Mouse (Mus musculus) lung, adult 2 months (tissue): ENCODE data around the gene Pde4dip. TPM values are rescaled to one million over a fixed set of nuclear protein-coding genes. Genes with fewer than 3 reads are reported as not detected.

Experiments
- DNase-seq: peaks from one replicate; pipeline ENCODE4 v3.0.0; 2022
- H3K4me1 ChIP-seq: fragments of 200-500 bp; 2 replicates; pipeline ENCODE4 v1.6.1; 2011; ENCODE audit warnings: low read length; ENCODE audit not compliant: control insufficient read depth, insufficient read depth
- H3K4me3 ChIP-seq: fragments of 200-500 bp; replicated peaks from 2 replicates; pipeline ENCODE3; 2011; ENCODE audit warnings: low read depth, mild to moderate bottlenecking, control low read depth, low read length; ENCODE audit errors: extremely low read depth
- CTCF ChIP-seq: fragments of 200-500 bp; IDR thresholded peaks from 2 replicates; pipeline ENCODE4 v1.5.1; 2011; ENCODE audit warnings: mild to moderate bottlenecking, low read length, control low read depth; ENCODE audit not compliant: insufficient read depth
- POLR2A ChIP-seq: fragments of 200-500 bp; IDR thresholded peaks from 2 replicates; pipeline ENCODE4 v1.6.1; 2011; ENCODE audit warnings: low read depth, mild to moderate bottlenecking, control low read depth, low read length, borderline replicate concordance; ENCODE audit errors: extremely low read depth
- WGBS: fragments of 180-500 bp; shearing (Covaris S2); methylation state at CpG from one replicate; pipeline ENCODE4 v1.1.7; 2018; 5-methylcytosine and 5-hydroxymethylcytosine counted together
- polyA plus RNA-seq: library from polyadenylated mRNA; depleted of rRNA; stranded (reverse); fragments of >200 nt; gene quantifications from 2 replicates; pipeline ENCODE4 v1.2.3, GENCODE M21; 2012

Pde4dip gene
- polyA plus RNA-seq, 1 experiment: 68.2 TPM

DNA sequence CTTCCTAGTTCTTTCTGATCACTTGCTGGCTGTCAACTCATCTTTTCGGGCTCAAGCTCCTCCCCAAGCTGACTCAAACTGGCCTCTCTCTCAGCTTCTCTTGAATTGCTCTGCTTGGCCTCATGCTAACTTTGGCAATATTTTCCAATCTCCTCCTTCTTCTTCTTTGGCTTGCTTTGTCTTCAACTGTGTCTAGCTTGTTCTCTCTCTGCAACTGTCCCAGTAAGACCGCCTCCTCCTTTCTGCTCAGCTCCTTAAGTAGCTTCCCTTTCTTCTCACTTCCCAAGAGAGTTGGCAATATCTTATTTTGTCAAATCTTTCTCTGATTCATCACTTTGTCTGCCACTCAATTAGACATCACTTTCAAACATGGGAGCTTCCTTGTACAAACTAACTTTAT is 36.7 kb downstream of the Pde4dip start:
- Histone ChIP-seq H3K4me1 (no peaks in the 10 kb centered on the region), H3K4me3 (no peak overlapping the region)
- 79% methylated on average over 2 of the region's 2 CpGs for WGBS
- DNase-seq: no peak
- no peak for TF ChIP-seq POLR2A
- TF ChIP-seq CTCF: no peak

DNA sequence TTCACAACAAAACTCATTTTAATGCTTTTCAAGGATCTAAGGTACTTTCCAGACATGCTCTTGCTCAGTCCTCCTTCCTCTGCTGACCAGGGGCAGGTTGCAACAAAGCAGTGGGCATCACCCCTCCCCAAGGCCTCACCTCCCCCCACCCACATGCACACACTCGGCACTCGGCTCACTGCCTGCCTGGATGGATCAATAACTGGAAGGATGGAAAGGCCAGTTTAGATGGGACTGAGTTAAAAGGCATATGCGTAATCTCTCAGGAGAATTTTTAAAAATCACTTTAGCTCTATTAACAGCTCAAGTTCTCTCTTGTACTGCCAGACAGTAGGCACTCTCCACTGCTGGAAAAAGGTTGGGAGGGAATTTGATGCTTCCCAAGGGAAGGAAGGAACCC is 40.9 kb downstream of the Pde4dip start:
- no peak for DNase-seq
- no peaks in the 10 kb centered on the region for H3K4me1 ChIP-seq
- 85% methylated on average over 3 of the region's 3 CpGs for WGBS
- H3K4me3 ChIP-seq: no peak overlapping the region
- TF ChIP-seq CTCF (no peak), POLR2A (no peak)

DNA sequence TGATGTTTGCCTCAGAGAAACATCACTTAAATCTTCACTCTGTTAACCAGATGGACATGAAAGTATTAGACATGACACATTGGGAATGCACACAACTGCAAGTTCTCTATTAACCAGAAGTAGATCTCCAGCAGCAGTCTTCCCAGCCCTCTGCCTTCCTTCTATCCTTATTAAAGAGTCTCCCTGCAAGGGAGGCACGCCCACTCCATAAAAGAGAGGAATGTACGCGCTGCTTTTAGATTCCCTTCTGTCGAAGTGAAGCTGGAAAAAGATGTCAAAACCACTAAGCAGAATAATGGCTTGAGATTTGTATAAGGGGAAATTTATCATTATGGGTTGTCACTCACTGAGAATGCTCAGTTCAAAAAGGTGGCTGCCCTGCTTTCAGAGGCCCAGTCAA is 42.1 kb downstream of the Pde4dip start:
- no peak overlapping the region for H3K4me3 ChIP-seq
- DNase-seq: no peak
- no peak for TF ChIP-seq CTCF
- TF ChIP-seq POLR2A: no peak
- no peaks in the 10 kb centered on the region for H3K4me1 ChIP-seq
- 78% methylated on average over 4 of the region's 4 CpGs for WGBS

DNA sequence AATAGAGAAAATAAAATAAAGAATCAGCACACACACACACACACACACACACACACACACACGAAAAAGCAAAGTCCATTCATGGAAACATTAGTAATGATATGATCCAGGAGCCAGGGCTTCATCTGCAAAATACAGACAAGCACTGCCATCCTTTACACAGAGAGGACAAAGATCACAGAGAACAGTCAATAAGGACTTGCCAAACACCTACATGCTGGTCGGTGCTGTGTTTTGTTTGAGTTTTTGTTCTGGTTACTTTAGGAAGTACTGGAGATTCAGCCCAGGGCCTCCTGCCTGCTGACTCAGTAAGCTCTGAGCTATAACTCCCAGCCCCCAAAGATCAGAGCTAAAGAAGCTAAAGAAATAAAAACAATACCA is 43.7 kb downstream of the Pde4dip start:
- Histone ChIP-seq H3K4me1 (no peaks in the 10 kb centered on the region), H3K4me3 (no peak overlapping the region)
- 53% methylated on average over 2 of the region's 2 CpGs for WGBS
- no peak for DNase-seq
- TF ChIP-seq CTCF: no peak
- no peak for TF ChIP-seq POLR2A

DNA sequence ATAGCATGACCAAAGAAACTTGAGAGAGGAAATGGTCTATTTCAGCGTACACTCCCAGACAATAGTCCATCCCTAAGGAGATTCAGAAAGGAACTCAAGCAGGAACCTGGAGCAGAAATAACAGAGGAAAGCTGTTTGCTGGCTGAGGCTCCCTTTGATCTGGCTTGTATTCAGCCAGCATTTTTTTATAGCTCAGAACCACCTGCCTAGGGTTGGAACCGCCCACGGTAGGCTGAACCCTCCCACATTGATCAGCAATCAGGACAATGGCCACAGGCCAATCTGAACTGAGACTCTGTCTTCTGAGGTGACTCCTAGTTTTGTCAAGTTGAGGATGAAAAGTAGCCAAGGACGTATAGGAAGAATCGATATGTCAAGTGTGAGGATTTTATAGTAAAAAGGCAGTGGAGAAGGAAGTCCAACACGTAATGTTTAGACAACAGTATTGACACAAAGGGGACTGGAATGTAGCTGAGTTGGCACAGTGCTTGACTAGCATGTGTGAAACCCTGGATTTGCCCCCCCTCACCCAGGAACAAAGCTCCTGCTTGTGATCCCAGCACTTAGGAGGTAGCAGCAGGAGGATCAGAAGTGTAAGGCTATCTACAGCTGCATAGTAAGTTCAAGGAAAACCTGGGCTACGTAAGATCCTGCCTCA is 44.2 kb downstream of the Pde4dip start:
- Histone ChIP-seq H3K4me3 (no peak overlapping the region), H3K4me1 (no peaks in the 10 kb centered on the region)
- TF ChIP-seq CTCF (no peak), POLR2A (no peak)
- 58% methylated on average over 7 of the region's 7 CpGs for WGBS
- no peak for DNase-seq

DNA sequence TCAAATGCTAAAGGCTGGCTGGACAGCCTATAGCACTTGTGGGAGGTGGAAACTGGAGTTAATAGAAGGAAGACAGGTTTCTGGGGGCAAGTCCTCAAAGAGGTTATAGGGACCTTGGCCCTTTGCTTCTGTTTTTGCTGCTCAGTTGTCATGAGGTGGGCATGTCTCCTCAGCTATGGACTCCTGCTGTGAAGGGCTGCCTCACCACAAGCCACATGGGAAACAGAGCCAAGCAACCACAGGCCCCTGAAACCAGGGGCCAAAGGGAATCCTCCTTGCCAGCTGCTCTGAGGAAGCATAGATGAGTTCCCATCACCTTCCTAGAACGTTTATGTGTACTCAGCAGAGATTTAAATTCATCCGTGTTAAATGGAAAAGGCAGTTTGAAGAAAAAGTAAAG is 45.9 kb downstream of the Pde4dip start:
- 49% methylated on average over 2 of the region's 2 CpGs for WGBS
- TF ChIP-seq POLR2A (no peak), CTCF (no peak)
- no peak for DNase-seq
- no peaks in the 10 kb centered on the region for H3K4me1 ChIP-seq
- H3K4me3 ChIP-seq: no peak overlapping the region

DNA sequence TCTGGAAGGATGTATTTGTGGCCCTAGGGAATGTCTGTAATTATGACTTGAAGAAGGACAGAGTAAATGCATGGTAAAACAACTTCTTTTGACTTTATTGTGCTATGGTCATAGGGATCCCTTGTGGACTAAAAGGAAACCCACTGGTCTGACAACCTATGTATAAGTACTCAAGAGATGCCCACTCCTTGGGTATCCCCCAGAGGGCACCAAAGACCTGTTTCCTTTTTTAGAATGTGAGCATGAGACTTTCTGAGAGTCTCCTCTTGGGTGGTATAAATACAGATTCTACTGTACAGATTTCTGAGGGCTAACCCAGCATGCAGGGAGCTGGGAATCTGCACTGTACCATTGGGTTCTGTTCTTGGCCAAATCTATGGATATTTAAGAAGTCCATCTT is 48.1 kb downstream of the Pde4dip start:
- no peak for DNase-seq
- Histone ChIP-seq H3K4me1 (no peaks in the 10 kb centered on the region), H3K4me3 (no peak overlapping the region)
- TF ChIP-seq POLR2A (no peak), CTCF (no peak)

DNA sequence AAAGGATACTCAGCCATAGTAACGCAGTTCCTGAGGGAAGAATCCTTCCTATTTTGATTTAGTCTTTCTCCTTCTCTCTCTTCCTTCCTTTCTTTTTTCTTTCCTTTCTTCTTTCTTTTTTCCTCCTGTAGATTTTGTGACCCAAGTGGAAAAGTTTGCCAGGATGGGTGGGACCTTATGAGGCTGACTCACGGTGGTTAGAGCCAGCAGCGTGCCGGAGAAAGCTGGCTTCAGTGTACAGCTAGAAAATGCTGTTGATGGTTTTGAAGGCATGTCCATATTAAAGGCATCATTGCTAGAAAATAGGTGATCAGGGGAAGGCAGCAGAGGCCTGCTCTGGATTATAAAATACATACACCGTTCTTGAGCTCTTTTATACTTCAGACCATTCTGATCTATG is 52.6 kb downstream of the Pde4dip start:
- no peaks in the 10 kb centered on the region for H3K4me1 ChIP-seq
- 77% methylated on average over 5 of the region's 5 CpGs for WGBS
- no peak for DNase-seq
- H3K4me3 ChIP-seq: no peak overlapping the region
- TF ChIP-seq CTCF: no peak
- no peak for TF ChIP-seq POLR2A

DNA sequence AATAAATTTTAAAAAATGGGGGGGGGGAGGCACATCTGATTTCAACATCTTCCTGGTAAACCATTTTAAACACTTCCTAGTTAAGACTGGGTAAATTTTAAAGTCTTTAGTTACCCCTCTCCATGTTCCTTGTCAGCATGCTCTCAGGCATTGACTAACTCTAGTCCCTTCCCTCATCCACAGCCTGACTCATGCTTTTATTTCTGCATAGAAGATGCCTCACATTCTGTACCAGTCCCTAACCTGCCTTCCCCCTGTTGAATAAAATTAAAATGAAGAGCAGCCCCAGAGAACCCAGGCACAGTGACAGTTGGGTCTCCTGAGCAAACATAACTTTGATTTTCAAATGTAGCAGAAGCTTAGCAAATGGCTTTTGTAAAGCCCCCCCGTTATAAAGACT is 53.9 kb downstream of the Pde4dip start:
- no peaks in the 10 kb centered on the region for H3K4me1 ChIP-seq
- WGBS: 36% methylated on average over 1 of the region's 1 CpGs
- no peak overlapping the region for H3K4me3 ChIP-seq
- TF ChIP-seq POLR2A (no peak), CTCF (no peak)
- no peak for DNase-seq

DNA sequence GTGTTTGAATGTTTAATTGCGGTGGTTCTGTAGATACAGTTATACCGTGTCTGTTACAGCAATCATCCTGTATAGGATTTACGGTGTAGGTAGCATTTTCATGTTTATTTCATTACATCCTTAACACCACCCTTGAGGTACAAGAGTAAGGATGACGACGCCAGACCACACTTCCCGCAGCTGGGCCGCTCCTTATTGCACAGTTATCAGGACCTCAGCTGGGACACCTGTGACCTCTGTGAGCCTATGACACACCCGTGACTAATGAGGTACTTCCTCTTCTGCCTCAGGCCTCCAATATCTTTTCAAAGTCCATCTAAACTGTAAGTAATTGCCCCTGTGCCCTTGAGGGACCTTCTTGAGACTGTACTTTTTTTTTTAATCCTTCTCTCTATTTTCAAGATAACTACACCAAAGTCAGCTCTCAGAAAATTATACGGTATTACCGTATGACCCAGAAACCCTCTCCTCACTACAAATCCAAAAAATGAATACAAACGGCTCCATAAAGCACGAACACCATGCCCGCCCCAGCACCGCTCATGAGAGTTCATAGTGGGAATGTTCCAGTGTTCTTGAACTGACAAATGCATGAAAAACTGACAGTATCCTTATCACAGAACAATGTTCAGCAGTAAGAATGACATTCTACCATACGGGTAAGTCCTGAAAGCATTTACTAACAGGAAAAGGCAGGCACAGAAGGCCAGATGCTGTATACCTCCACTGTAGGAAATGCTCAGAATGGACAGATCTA is 56.8 kb downstream of the Pde4dip start:
- H3K4me3 ChIP-seq: no peak overlapping the region
- no peaks in the 10 kb centered on the region for H3K4me1 ChIP-seq
- TF ChIP-seq CTCF (no peak), POLR2A (no peak)
- no peak for DNase-seq
- WGBS: 61% methylated on average over 15 of the region's 15 CpGs

DNA sequence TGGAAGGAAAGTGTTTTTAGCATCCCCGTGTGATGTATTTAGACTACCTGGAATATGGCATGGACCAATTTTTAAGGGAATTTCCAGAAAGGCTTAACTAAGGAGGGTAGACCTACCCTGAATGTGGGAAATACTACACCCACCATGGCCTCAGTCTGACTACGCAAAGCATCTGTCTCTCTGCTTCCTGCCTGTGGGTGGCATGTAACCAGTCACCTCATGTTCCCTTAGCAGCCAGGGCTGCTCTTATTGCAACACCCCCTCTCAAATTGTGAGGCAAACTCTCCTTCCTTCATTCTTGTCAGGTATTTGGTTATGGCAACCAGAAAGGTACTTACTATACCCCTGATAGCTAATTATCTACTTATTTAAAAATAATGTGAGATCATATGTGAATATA is 57.9 kb downstream of the Pde4dip start:
- Histone ChIP-seq H3K4me3 (no peak overlapping the region), H3K4me1 (no peaks in the 10 kb centered on the region)
- no peak for DNase-seq
- WGBS: 71% methylated on average over 2 of the region's 2 CpGs
- TF ChIP-seq CTCF (no peak), POLR2A (no peak)
